Mouse (Mus musculus) limb, embryonic 10.5 days (tissue): ENCODE measurements at regions not wholly inside any gene's neighbourhood (a gene's known extent, or its start where the extent isn't known, plus 50 kb on each side); places are given as distances from the start of the nearest gene placed in this dataset.
"Not testable (repeated sequence)": the region's sequence is repeated elsewhere in the genome, so short reads cannot be mapped to it uniquely, and the experiment has no call there.

Experiments
- DNase-seq: peaks from one replicate; pipeline ENCODE4 v3.0.0-alpha.2; 2017; ENCODE audit warnings: low spot score
- H3K27ac ChIP-seq: fragments of 300-500 bp; sonication (generic); 2 replicates; pipeline ENCODE4 v1.5.1; 2016; ENCODE audit warnings: mild to moderate bottlenecking
- H3K27me3 ChIP-seq: fragments of 300-500 bp; sonication (generic); 2 replicates; pipeline ENCODE4 v1.6.1; 2016; ENCODE audit warnings: low read depth, mild to moderate bottlenecking; ENCODE audit not compliant: poor library complexity, severe bottlenecking
- H3K36me3 ChIP-seq: fragments of 300-500 bp; sonication (generic); 2 replicates; pipeline ENCODE4 v1.6.1; 2016; ENCODE audit warnings: mild to moderate bottlenecking, moderate library complexity
- H3K4me1 ChIP-seq: fragments of 300-500 bp; sonication (generic); 2 replicates; pipeline ENCODE4 v1.6.1; 2016
- H3K4me3 ChIP-seq: fragments of 300-500 bp; sonication (generic); 2 replicates; pipeline ENCODE4 v1.5.1; 2016; ENCODE audit warnings: mild to moderate bottlenecking, moderate library complexity
- H3K9me3 ChIP-seq: fragments of 300-500 bp; sonication (generic); replicated peaks from 2 replicates; pipeline ENCODE4 v1.6.1; 2016; ENCODE audit warnings: mild to moderate bottlenecking
- WGBS: fragments of 180-500 bp; shearing (Covaris S2); methylation state at CpG from one replicate; pipeline ENCODE4 v1.1.7; 2016; 5-methylcytosine and 5-hydroxymethylcytosine counted together

- peaks cover 6% of the 10 kb centered on the region for H3K4me1 ChIP-seq
- H3K9me3 ChIP-seq, result no peaks in the 10 kb centered on the region
- WGBS, result 72% methylated on average over 4 of the region's 4 CpGs
- H3K36me3 ChIP-seq, result no peaks in the 10 kb centered on the region
- no peak for DNase-seq
- no peak overlapping the region for H3K27ac ChIP-seq
- H3K27me3 ChIP-seq, result no peaks in the 10 kb centered on the region
- no peak overlapping the region for H3K4me3 ChIP-seq
Observed at GRCm38 (mm10) chr10:56884456-56885410, 507.6 kb downstream of the Gja1 start.

DNA sequence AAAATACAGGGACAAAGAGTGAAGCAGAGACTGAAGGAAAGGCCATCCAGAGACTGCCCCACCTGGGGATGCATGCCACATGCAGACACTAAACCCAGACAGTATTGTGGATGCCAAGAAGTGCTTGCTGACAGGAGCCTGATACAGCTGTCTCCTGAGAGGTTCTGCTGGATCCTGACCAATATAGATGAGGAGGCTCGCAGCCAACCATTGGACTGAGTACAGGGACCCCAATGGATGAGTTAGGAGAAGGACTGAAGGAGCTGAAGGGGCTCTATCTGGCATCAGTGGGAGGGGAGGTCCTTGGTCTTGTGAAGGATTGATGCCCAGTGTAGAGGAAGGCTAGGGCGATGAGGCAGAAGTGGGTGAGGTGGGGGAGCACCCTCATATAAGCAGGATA is 514.4 kb downstream of the Gja1 start:
- not testable (repeated sequence) for H3K9me3 ChIP-seq, H3K27me3 ChIP-seq, H3K4me3 ChIP-seq, H3K27ac ChIP-seq, H3K36me3 ChIP-seq, DNase-seq
- WGBS, result 94% methylated on average over 2 of the region's 2 CpGs
- H3K4me1 ChIP-seq, result peaks cover 15% of the 10 kb centered on the region

GRCm38 (mm10) chr10:56892666-56893209 is 515.6 kb downstream of the Gja1 start:
- H3K36me3 ChIP-seq, result no peaks in the 10 kb centered on the region
- H3K27ac ChIP-seq, result peak overlapping the region; percentile 78
- no peaks in the 10 kb centered on the region for H3K9me3 ChIP-seq
- DNase-seq, result no peak
- no peak overlapping the region for H3K4me3 ChIP-seq
- WGBS, result 78% methylated on average over 10 of the region's 10 CpGs
- H3K4me1 ChIP-seq, result peaks cover 15% of the 10 kb centered on the region
- H3K27me3 ChIP-seq, result no peaks in the 10 kb centered on the region

DNA sequence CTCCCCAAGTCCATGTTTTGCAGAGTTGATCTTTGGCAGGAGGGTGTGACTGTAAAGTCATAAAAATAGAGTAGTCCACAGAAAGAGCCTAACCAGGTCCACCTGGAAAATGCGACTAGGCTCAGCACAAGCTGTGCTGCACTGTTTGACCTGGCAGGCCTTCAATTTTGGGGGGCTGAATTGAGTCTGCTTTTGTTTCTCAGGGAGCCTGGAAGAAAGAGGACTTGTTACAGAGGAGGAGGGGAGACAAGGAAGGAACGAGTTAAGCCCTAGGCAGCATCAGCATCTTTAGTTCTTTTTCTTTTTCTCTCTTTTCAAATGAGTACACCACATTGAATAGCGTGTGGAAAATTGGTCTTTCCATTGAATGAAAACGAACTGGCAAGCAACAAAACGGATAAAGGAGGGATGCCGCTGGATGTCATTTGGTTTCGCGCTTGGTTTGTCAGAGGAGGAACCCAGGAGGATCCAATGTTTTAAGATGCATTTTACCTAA is 516.1 kb downstream of the Gja1 start:
- H3K4me1 ChIP-seq, result peaks cover 15% of the 10 kb centered on the region
- no peaks in the 10 kb centered on the region for H3K27me3 ChIP-seq
- DNase-seq, result peak; percentile 48
- peak overlapping the region; percentile 78 for H3K27ac ChIP-seq
- no peaks in the 10 kb centered on the region for H3K9me3 ChIP-seq
- 67% methylated on average over 8 of the region's 8 CpGs for WGBS
- H3K4me3 ChIP-seq, result no peak overlapping the region
- H3K36me3 ChIP-seq, result no peaks in the 10 kb centered on the region

DNA sequence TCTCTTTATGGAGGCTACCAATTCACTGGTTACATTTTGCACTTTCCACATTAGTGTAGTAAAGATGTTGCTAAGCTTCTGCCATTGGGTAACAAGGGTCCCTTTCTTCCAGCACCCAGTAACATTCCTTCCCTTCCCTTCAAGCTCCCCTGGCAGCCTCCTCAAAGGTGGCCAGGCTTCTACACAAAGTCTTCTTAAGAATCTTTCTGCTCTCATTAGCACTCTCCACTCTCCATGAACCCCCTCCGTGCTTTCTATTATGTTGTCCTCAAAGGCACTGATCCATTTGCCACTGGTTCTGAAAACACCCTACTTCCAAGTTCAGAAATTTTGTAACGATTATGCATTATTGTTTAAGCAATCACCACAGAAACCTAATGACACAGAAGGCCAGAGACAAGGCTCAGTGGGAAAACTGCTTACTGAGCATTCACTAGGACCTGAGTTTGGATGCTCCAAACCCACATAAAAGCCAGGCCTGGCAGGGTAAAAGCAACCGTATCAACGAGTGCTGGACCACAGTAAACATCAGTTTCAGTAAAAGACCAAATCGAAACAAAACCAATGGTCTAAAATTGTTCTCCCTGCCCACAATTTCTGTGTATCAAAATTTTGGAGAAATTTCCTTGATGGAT is 522.6 kb downstream of the Gja1 start:
- Histone ChIP-seq H3K4me1 (no peaks in the 10 kb centered on the region), H3K27me3 (no peaks in the 10 kb centered on the region), H3K9me3 (no peaks in the 10 kb centered on the region), H3K36me3 (no peaks in the 10 kb centered on the region), H3K4me3 (no peak overlapping the region), H3K27ac (no peak overlapping the region)
- no peak for DNase-seq
- 85% methylated on average over 5 of the region's 5 CpGs for WGBS

DNA sequence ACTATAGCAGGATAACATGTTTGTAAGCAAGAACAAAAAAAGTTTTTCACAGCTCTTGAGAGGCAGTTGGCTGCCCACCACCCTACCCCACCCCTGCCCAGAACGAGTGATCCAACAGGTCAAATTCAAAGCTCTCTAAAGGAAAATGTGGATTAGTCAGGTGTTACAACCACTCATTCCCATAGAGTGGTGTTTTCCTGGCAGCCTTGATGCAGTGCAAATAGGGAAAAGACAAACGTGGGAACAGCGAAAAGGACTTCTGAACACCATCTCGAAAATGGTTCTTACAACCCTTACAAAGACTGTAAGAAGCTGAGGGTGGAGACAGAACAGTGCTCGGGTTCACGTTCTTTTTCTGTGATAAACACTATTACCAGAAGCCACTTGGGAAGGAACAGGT is 523.8 kb downstream of the Gja1 start:
- no peak overlapping the region for H3K27ac ChIP-seq
- H3K9me3 ChIP-seq, result no peaks in the 10 kb centered on the region
- DNase-seq, result no peak
- H3K4me3 ChIP-seq, result no peak overlapping the region
- whole genome bisulfite sequencing, result 86% methylated on average over 6 of the region's 6 CpGs
- no peaks in the 10 kb centered on the region for H3K36me3 ChIP-seq
- no peaks in the 10 kb centered on the region for H3K27me3 ChIP-seq
- no peaks in the 10 kb centered on the region for H3K4me1 ChIP-seq

GRCm38 (mm10) chr10:56912711-56913110 is 535.6 kb downstream of the Gja1 start:
- H3K4me3 ChIP-seq, result no peak overlapping the region
- 90% methylated on average over 1 of the region's 1 CpGs for WGBS
- peaks cover 6% of the 10 kb centered on the region; the same call in 1 of the 2 replicates for H3K4me1 ChIP-seq
- DNase-seq, result no peak
- no peak overlapping the region for H3K27ac ChIP-seq
- H3K36me3 ChIP-seq, result no peaks in the 10 kb centered on the region
- no peaks in the 10 kb centered on the region for H3K9me3 ChIP-seq
- H3K27me3 ChIP-seq, result no peaks in the 10 kb centered on the region

- Histone ChIP-seq H3K36me3 (no peaks in the 10 kb centered on the region), H3K27ac (no peak overlapping the region), H3K9me3 (no peaks in the 10 kb centered on the region), H3K4me3 (no peak overlapping the region), H3K4me1 (peaks cover 10% of the 10 kb centered on the region), H3K27me3 (no peaks in the 10 kb centered on the region)
- WGBS, result 90% methylated on average over 5 of the region's 5 CpGs
- DNase-seq, result no peak
Observed at GRCm38 (mm10) chr10:56914103-56914502, 537.0 kb downstream of the Gja1 start.

- H3K9me3 ChIP-seq, result no peaks in the 10 kb centered on the region
- 85% methylated on average over 5 of the region's 5 CpGs for WGBS
- H3K4me1 ChIP-seq, result peaks cover 31% of the 10 kb centered on the region
- peak overlapping the region; percentile 40; the same call in 1 of the 2 replicates for H3K27ac ChIP-seq
- no peak overlapping the region for H3K4me3 ChIP-seq
- DNase-seq, result no peak
- H3K36me3 ChIP-seq, result no peaks in the 10 kb centered on the region
- H3K27me3 ChIP-seq, result no peaks in the 10 kb centered on the region
Observed at GRCm38 (mm10) chr10:56918412-56918811, 541.3 kb downstream of the Gja1 start.

- Histone ChIP-seq H3K4me1 (peaks cover 31% of the 10 kb centered on the region), H3K4me3 (peak overlapping the region; percentile 42)
- WGBS, result 12% methylated on average over 20 of the region's 20 CpGs
Observed at GRCm38 (mm10) chr10:56920711-56921672, 543.9 kb downstream of the Gja1 start.

DNA sequence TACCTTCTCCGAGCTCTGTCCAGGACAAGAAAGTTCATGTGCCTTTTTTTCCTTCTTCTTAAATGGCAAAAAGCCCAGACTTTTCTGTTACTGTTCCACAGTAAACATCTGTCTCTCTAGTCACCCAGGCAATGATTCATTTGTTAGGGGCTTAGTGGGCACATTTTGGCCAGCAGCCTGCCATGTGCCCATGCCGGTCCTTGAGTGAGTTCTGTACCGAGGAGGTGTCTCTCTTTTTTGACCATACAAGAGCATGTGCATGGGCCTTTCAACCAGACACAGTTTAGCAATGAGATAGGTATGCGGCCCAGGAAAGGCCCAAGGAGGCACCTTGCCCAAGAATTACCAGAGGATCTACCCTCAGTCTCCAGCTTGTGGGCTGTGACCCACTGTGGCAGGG is 551.0 kb upstream of the Hsf2 start:
- 95% methylated on average over 4 of the region's 4 CpGs for WGBS
- no peak for DNase-seq
- H3K36me3 ChIP-seq, result no peaks in the 10 kb centered on the region
- no peaks in the 10 kb centered on the region for H3K4me1 ChIP-seq
- H3K27ac ChIP-seq, result no peak overlapping the region
- H3K9me3 ChIP-seq, result no peaks in the 10 kb centered on the region
- H3K4me3 ChIP-seq, result no peak overlapping the region
- no peaks in the 10 kb centered on the region for H3K27me3 ChIP-seq

More at GRCm38 (mm10) chr10:56920711-56921672, 543.9 kb downstream of the Gja1 start:
- Histone ChIP-seq H3K27ac (peak overlapping the region; percentile 93), H3K9me3 (no peaks in the 10 kb centered on the region), H3K27me3 (no peaks in the 10 kb centered on the region), H3K36me3 (no peaks in the 10 kb centered on the region)
- peak; percentile 91 for DNase-seq

GRCm38 (mm10) chr10:56941972-56942371 is 544.2 kb upstream of the Hsf2 start:
- DNase-seq, result no peak
- Histone ChIP-seq H3K36me3 (no peaks in the 10 kb centered on the region), H3K4me3 (no peak overlapping the region), H3K27me3 (no peaks in the 10 kb centered on the region), H3K9me3 (no peaks in the 10 kb centered on the region), H3K27ac (no peak overlapping the region), H3K4me1 (peaks cover 12% of the 10 kb centered on the region)
- 44% methylated on average over 4 of the region's 4 CpGs for WGBS
